Mouse (Mus musculus): ENCODE results near the gene Elk4. TPM values are rescaled to one million over a fixed set of nuclear protein-coding genes. Genes with fewer than 3 reads are reported as not detected.

Elk4 gene
- polyA plus RNA-seq, 1 experiment: 33.1 TPM

- DNase-seq (ENCODE audit: low read depth in 1 of 2, low spot score in 2 of 2): no peak
- peaks cover 48% of the 10 kb centered on the region for H3K36me3 ChIP-seq (ENCODE audit: control insufficient read depth, insufficient read depth, low read length)
- H3K27me3 ChIP-seq (ENCODE audit: control insufficient read depth, insufficient read depth, low read length): no peaks in the 10 kb centered on the region
- no peak overlapping the region for H3K27ac ChIP-seq (ENCODE audit: insufficient read depth, low read length)
- no peaks in the 10 kb centered on the region for H3K4me1 ChIP-seq (ENCODE audit: control insufficient read depth, insufficient read depth, insufficient read length)
- no peak overlapping the region for H3K4me3 ChIP-seq (ENCODE audit: extremely low read depth, insufficient read depth, insufficient read length)
- no peak for TF ChIP-seq POLR2A (IDR thresholded peaks at IDR 0.05; ENCODE audit: low read depth, low read length)
- no peak for TF ChIP-seq CTCF (IDR thresholded peaks at IDR 0.05; ENCODE audit: extremely low read depth, insufficient read depth, insufficient read length, insufficient replicate concordance)
- 95% methylated on average over 5 of the region's 5 CpGs for WGBS
Measured at GRCm38 (mm10) chr1:132027978-132028377, 20.6 kb downstream of the Elk4 start.

- no peak overlapping the region for H3K27ac ChIP-seq (ENCODE audit: insufficient read depth, low read length)
- DNase-seq (ENCODE audit: low read depth in 1 of 2, low spot score in 2 of 2): no peak
- H3K27me3 ChIP-seq (ENCODE audit: control insufficient read depth, insufficient read depth, low read length): no peaks in the 10 kb centered on the region
- H3K36me3 ChIP-seq (ENCODE audit: control insufficient read depth, insufficient read depth, low read length): peaks cover 46% of the 10 kb centered on the region
- no peak for TF ChIP-seq CTCF (IDR thresholded peaks at IDR 0.05; ENCODE audit: extremely low read depth, insufficient read depth, insufficient read length, insufficient replicate concordance)
- TF ChIP-seq POLR2A (IDR thresholded peaks at IDR 0.05; ENCODE audit: low read depth, low read length): no peak
- 86% methylated on average over 9 of the region's 9 CpGs for WGBS
- H3K4me3 ChIP-seq (ENCODE audit: extremely low read depth, insufficient read depth, insufficient read length): no peak overlapping the region
- no peaks in the 10 kb centered on the region for H3K4me1 ChIP-seq (ENCODE audit: control insufficient read depth, insufficient read depth, insufficient read length)
Measured at GRCm38 (mm10) chr1:132028413-132028812, 21.0 kb downstream of the Elk4 start.

GRCm38 (mm10) chr1:132030574-132030973 is 23.2 kb downstream of the Elk4 start:
- 84% methylated on average over 2 of the region's 2 CpGs for WGBS
- no peak overlapping the region for H3K4me3 ChIP-seq (ENCODE audit: extremely low read depth, insufficient read depth, insufficient read length)
- no peak overlapping the region for H3K27ac ChIP-seq (ENCODE audit: insufficient read depth, low read length)
- H3K4me1 ChIP-seq (ENCODE audit: control insufficient read depth, insufficient read depth, insufficient read length): no peaks in the 10 kb centered on the region
- no peaks in the 10 kb centered on the region for H3K27me3 ChIP-seq (ENCODE audit: control insufficient read depth, insufficient read depth, low read length)
- peaks cover 33% of the 10 kb centered on the region for H3K36me3 ChIP-seq (ENCODE audit: control insufficient read depth, insufficient read depth, low read length)
- no peak for TF ChIP-seq CTCF (IDR thresholded peaks at IDR 0.05; ENCODE audit: extremely low read depth, insufficient read depth, insufficient read length, insufficient replicate concordance)
- TF ChIP-seq POLR2A (IDR thresholded peaks at IDR 0.05; ENCODE audit: low read depth, low read length): no peak
- DNase-seq (ENCODE audit: low read depth in 1 of 2, low spot score in 2 of 2): peak in 1 of 2 experiments; percentile 17

GRCm38 (mm10) chr1:132032172-132032571 is 24.8 kb downstream of the Elk4 start:
- Histone ChIP-seq H3K27me3 (ENCODE audit: control insufficient read depth, insufficient read depth, low read length) (no peaks in the 10 kb centered on the region), H3K4me1 (ENCODE audit: control insufficient read depth, insufficient read depth, insufficient read length) (no peaks in the 10 kb centered on the region), H3K36me3 (ENCODE audit: control insufficient read depth, insufficient read depth, low read length) (peaks cover 28% of the 10 kb centered on the region), H3K27ac (ENCODE audit: insufficient read depth, low read length) (no peak overlapping the region), H3K4me3 (ENCODE audit: extremely low read depth, insufficient read depth, insufficient read length) (no peak overlapping the region)
- no peak for TF ChIP-seq POLR2A (IDR thresholded peaks at IDR 0.05; ENCODE audit: low read depth, low read length)
- TF ChIP-seq CTCF (IDR thresholded peaks at IDR 0.05; ENCODE audit: extremely low read depth, insufficient read depth, insufficient read length, insufficient replicate concordance): no peak
- DNase-seq (ENCODE audit: low read depth in 1 of 2, low spot score in 2 of 2): no peak
- 91% methylated on average over 7 of the region's 7 CpGs for WGBS

- no peak for DNase-seq (ENCODE audit: low read depth in 1 of 2, low spot score in 2 of 2)
- TF ChIP-seq POLR2A (IDR thresholded peaks at IDR 0.05; ENCODE audit: low read depth, low read length) (no peak), CTCF (IDR thresholded peaks at IDR 0.05; ENCODE audit: extremely low read depth, insufficient read depth, insufficient read length, insufficient replicate concordance) (no peak)
- Histone ChIP-seq H3K36me3 (ENCODE audit: control insufficient read depth, insufficient read depth, low read length) (peaks cover 7% of the 10 kb centered on the region), H3K27me3 (ENCODE audit: control insufficient read depth, insufficient read depth, low read length) (no peaks in the 10 kb centered on the region), H3K27ac (ENCODE audit: insufficient read depth, low read length) (no peak overlapping the region), H3K4me1 (ENCODE audit: control insufficient read depth, insufficient read depth, insufficient read length) (no peaks in the 10 kb centered on the region), H3K4me3 (ENCODE audit: extremely low read depth, insufficient read depth, insufficient read length) (no peak overlapping the region)
- 94% methylated on average over 3 of the region's 3 CpGs for WGBS
Measured at GRCm38 (mm10) chr1:132037746-132038145, 30.3 kb downstream of the Elk4 start.

GRCm38 (mm10) chr1:132038753-132039152 is 31.3 kb downstream of the Elk4 start:
- TF ChIP-seq POLR2A (IDR thresholded peaks at IDR 0.05; ENCODE audit: low read depth, low read length): no peak
- TF ChIP-seq CTCF (IDR thresholded peaks at IDR 0.05; ENCODE audit: extremely low read depth, insufficient read depth, insufficient read length, insufficient replicate concordance): no peak
- no peak for DNase-seq (ENCODE audit: low read depth in 1 of 2, low spot score in 2 of 2)
- Histone ChIP-seq H3K27me3 (ENCODE audit: control insufficient read depth, insufficient read depth, low read length) (no peaks in the 10 kb centered on the region), H3K36me3 (ENCODE audit: control insufficient read depth, insufficient read depth, low read length) (peaks cover 4% of the 10 kb centered on the region), H3K4me3 (ENCODE audit: extremely low read depth, insufficient read depth, insufficient read length) (no peak overlapping the region), H3K27ac (ENCODE audit: insufficient read depth, low read length) (no peak overlapping the region), H3K4me1 (ENCODE audit: control insufficient read depth, insufficient read depth, insufficient read length) (no peaks in the 10 kb centered on the region)
- whole genome bisulfite sequencing: 68% methylated on average over 5 of the region's 5 CpGs

- Histone ChIP-seq H3K27me3 (ENCODE audit: control insufficient read depth, insufficient read depth, low read length) (no peaks in the 10 kb centered on the region), H3K36me3 (ENCODE audit: control insufficient read depth, insufficient read depth, low read length) (peaks cover 3% of the 10 kb centered on the region), H3K4me1 (ENCODE audit: control insufficient read depth, insufficient read depth, insufficient read length) (no peaks in the 10 kb centered on the region), H3K27ac (ENCODE audit: insufficient read depth, low read length) (no peak overlapping the region), H3K4me3 (ENCODE audit: extremely low read depth, insufficient read depth, insufficient read length) (no peak overlapping the region)
- DNase-seq (ENCODE audit: low read depth in 1 of 2, low spot score in 2 of 2): no peak
- WGBS: 92% methylated on average over 9 of the region's 9 CpGs
- no peak for TF ChIP-seq POLR2A (IDR thresholded peaks at IDR 0.05; ENCODE audit: low read depth, low read length)
Measured at GRCm38 (mm10) chr1:132040201-132040621, 32.8 kb downstream of the Elk4 start.
